Mouse (Mus musculus) kidney, adult 2 months (tissue): ENCODE results near the gene Stat2. TPM values are rescaled to one million over a fixed set of nuclear protein-coding genes. Genes with fewer than 3 reads are reported as not detected.
"Not testable (repeated sequence)": the region's sequence is repeated elsewhere in the genome, so short reads cannot be mapped to it uniquely, and the experiment has no call there.

Source experiments
- DNase-seq: peaks from one replicate; pipeline ENCODE4 v3.0.0; 2021
- H3K27ac ChIP-seq: fragments of 200-500 bp; 2 replicates; pipeline ENCODE4 v1.5.1; 2012; ENCODE audit warnings: low read depth, low read length, control low read depth, inconsistent platforms; ENCODE audit not compliant: insufficient read depth
- H3K27me3 ChIP-seq: fragments of 200-500 bp; replicated peaks from 2 replicates; pipeline ENCODE4 v1.6.1; 2012; ENCODE audit warnings: mild to moderate bottlenecking, moderate library complexity, low read length, inconsistent platforms; ENCODE audit not compliant: control insufficient read depth, insufficient read depth
- H3K36me3 ChIP-seq: fragments of 200-500 bp; 2 replicates; pipeline ENCODE4 v1.6.1; 2012; ENCODE audit warnings: mild to moderate bottlenecking, moderate library complexity, low read length, inconsistent platforms; ENCODE audit not compliant: control insufficient read depth, insufficient read depth
- H3K4me1 ChIP-seq: fragments of 200-500 bp; 2 replicates; pipeline ENCODE4 v1.6.1; 2011; ENCODE audit warnings: low read length; ENCODE audit not compliant: control insufficient read depth, insufficient read depth
- H3K4me3 ChIP-seq: fragments of 200-500 bp; 2 replicates; pipeline ENCODE4 v1.5.1; 2011; ENCODE audit warnings: mild to moderate bottlenecking, low read depth, low read length, control low read depth; ENCODE audit not compliant: insufficient read depth
- CTCF ChIP-seq: fragments of 200-500 bp; conservative IDR thresholded peaks from 2 replicates; pipeline ENCODE4 v1.5.1; 2011; ENCODE audit warnings: low read depth, mild to moderate bottlenecking, control low read depth, low read length, moderate library complexity, mixed read lengths; ENCODE audit not compliant: insufficient read depth, insufficient read length
- POLR2A ChIP-seq: fragments of 200-500 bp; IDR thresholded peaks from one replicate; pipeline ENCODE4 v1.6.1; 2011; ENCODE audit warnings: low read depth, low read length, control low read depth
- WGBS: fragments of 180-500 bp; shearing (Covaris S2); methylation state at CpG from one replicate; pipeline ENCODE4 v1.1.7; 2018; 5-methylcytosine and 5-hydroxymethylcytosine counted together
- polyA plus RNA-seq: library from polyadenylated mRNA; depleted of rRNA; stranded (reverse); fragments of >200 nt; gene quantifications from 2 replicates; pipeline ENCODE4 v1.2.3, GENCODE M21; 2012

Stat2 gene
- polyA plus RNA-seq, 1 experiment: 18.6 TPM

DNA sequence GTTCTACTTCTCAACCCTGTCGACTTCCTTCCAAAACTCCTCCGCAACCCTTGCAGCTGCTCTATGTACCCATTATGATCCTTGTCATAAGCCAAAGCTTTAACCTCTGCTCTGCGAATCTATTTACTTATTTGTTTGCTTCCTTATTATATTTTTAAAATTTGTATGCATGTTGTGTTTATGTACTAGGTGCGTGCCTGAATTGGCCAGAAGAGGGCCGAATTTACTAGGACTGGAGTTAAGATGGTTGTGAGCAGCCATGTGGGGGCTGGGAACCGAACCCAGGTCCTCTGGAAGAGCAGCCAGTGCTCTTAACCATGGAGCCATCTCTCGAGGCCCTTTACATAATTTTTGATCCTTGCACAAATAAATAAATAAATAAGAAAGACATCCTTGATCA lies 507 bp downstream of the Stat2 start:
- Histone ChIP-seq H3K4me3 (peak overlapping the region; percentile 84), H3K36me3 (no peaks in the 10 kb centered on the region), H3K4me1 (peaks cover 3% of the 10 kb centered on the region; the same call in 1 of the 2 replicates), H3K27ac (peak overlapping the region; percentile 77), H3K27me3 (no peaks in the 10 kb centered on the region)
- TF ChIP-seq POLR2A (no peak), CTCF (no peak)
- WGBS: 35% methylated on average over 7 of the region's 7 CpGs
- no peak for DNase-seq

DNA sequence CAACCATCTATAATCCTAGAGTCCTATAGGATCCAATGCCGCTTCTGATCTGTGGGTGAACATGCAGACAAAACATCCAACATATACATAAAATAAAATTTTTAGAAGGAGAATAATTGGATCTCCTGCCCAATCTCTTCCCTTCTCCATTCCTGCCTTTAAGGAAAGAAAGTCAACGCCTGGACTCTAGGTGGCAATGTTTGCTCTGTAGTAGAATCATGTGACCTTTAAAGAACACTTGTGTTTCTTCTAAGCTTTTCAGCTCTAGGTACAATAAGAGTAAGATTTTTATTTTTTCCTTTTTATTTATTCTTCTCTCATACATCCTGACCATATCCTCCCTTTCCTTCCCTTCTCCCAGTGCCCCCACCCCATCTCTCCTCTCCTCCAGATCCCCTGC lies 1.5 kb downstream of the Stat2 start:
- no peak for TF ChIP-seq POLR2A
- no peak for TF ChIP-seq CTCF
- H3K4me3 ChIP-seq: no peak overlapping the region
- DNase-seq: peak; percentile 39
- H3K27ac ChIP-seq: no peak overlapping the region
- no peaks in the 10 kb centered on the region for H3K36me3 ChIP-seq
- no peaks in the 10 kb centered on the region for H3K27me3 ChIP-seq
- H3K4me1 ChIP-seq: peaks cover 3% of the 10 kb centered on the region; the same call in 1 of the 2 replicates
- 54% methylated on average over 2 of the region's 2 CpGs for WGBS

DNA sequence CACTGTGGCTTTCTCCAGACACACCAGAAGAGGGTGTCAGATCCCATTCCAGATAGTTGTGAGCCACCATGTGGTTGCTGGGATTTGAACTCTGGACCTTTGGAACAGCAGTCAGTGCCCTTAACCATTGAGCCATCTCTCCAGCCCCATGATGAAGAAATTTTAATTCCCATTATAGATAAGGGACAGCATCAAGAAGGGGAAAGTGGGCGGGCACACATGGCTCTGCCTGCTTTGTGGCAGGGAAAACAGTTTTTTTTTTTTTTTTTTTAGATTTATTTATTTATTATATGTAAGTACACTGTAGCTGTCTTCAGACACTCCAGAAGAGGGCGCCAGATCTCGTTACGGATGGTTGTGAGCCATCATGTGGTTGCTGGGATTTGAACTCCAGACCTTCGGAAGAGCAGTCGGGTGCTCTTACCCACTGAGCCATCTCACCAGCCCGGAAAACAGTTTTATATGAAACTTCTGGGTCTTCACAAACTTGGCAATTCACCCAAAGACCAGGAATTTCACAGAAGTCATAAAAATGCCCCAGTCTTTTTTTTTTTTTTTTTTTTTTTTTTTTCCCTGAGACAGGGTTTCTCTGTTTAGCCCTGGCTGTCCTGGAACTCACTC lies 2.6 kb downstream of the Stat2 start:
- not testable (repeated sequence) for H3K36me3 ChIP-seq, H3K4me3 ChIP-seq, H3K4me1 ChIP-seq, DNase-seq, H3K27ac ChIP-seq, H3K27me3 ChIP-seq
- 89% methylated on average over 7 of the region's 7 CpGs for WGBS

DNA sequence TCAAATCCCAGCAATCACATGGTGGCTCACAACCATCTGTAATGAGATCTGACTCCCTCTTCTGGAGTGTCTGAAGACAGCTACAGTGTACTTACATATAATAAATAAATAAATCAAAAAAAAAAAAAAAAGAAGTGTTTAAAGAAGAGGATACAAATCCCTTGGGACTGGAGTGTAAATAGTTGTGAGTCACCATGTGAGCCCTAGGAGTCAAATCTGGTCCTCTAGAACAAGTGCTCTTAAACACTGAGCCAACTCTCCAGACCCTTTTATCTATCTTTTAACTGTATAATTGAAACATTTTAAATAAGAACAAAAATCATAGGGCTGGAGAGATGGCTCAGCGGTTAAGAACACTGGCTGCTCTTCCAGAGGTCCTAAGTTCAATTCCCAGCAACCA lies 5.0 kb downstream of the Stat2 start:
- H3K4me3 ChIP-seq: not testable (repeated sequence)

DNA sequence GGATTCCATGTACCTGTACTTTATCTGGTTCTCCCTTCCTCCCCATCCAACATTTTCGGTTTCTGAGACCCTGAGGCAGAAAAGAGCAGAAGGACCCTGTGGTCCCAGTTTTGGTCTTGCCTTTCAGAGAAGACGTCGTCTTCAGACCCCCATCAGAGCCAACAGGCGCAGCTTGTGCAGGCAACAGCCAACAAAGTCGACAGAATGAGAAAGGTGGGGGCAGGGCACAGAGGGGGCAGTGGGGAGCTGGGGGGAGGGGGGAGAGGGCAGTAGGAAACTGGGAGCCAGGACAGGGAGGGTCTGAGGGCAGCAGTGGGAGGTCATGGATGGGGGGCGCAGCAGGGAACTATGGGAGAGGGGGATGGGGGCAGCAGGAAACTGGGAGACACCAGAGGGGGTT lies 7.8 kb downstream of the Stat2 start:
- 72% methylated on average over 6 of the region's 6 CpGs for whole genome bisulfite sequencing
- peaks cover 1% of the 10 kb centered on the region for H3K36me3 ChIP-seq
- no peak for DNase-seq

More for the DNA sequence above, 5.0 kb downstream of the Stat2 start:
- WGBS: 83% methylated on average over 1 of the region's 1 CpGs
- H3K27ac ChIP-seq, H3K27me3 ChIP-seq, DNase-seq, H3K4me1 ChIP-seq, H3K36me3 ChIP-seq: not testable (repeated sequence)

DNA sequence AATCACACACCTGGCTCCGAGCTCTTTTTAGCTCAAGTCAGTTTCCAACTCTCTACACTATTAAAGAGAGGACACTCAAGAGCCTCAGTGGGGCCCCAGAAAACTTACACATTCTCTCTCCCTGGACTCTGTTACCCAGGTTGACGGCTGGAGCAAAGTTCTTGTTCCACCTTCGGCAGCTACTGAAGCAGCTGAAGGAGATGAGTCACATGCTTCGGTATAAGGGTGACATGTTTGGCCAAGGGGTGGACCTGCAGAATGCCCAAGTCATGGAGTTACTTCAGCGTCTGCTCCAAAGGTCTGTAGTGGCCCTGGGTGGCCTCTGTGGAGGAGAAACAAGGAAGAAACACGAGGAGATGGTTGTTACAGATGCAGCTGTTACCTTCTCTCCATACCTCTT lies 10.6 kb downstream of the Stat2 start:
- no peak for TF ChIP-seq CTCF
- TF ChIP-seq POLR2A: no peak
- 61% methylated on average over 6 of the region's 6 CpGs for WGBS
- no peaks in the 10 kb centered on the region for H3K27me3 ChIP-seq
- peaks cover 3% of the 10 kb centered on the region for H3K4me1 ChIP-seq
- H3K36me3 ChIP-seq: peaks cover 1% of the 10 kb centered on the region
- no peak overlapping the region for H3K4me3 ChIP-seq
- no peak overlapping the region for H3K27ac ChIP-seq
- DNase-seq: peak; percentile 66

More for the DNA sequence above, 7.8 kb downstream of the Stat2 start:
- no peak for TF ChIP-seq POLR2A
- no peak for TF ChIP-seq CTCF
- Histone ChIP-seq H3K4me1 (peaks cover 2% of the 10 kb centered on the region), H3K27me3 (no peaks in the 10 kb centered on the region), H3K27ac (no peak overlapping the region), H3K4me3 (no peak overlapping the region)

DNA sequence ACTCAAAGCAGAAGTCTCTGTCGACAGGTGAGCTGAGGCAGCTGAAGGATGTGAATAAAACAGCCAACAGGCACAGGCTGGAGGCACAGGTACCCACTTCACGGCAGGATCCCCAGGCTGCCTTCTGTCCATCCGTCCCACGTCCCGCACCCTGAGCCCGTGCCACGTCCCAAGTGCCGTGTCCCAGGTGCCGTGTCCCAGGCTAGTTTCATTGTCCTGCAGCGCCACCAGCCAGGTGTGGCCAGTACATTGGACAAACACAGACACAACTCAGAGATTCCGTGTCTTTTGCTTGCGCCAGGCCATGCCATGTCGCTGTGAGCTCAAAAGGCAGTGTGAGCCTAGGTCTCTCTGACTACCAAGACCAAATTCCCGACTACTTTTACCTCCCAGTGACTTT lies 11.3 kb downstream of the Stat2 start:
- H3K27me3 ChIP-seq: no peaks in the 10 kb centered on the region
- WGBS: 92% methylated on average over 14 of the region's 14 CpGs
- DNase-seq: no peak
- peaks cover 1% of the 10 kb centered on the region for H3K36me3 ChIP-seq
- no peak overlapping the region for H3K4me3 ChIP-seq
- no peak overlapping the region for H3K27ac ChIP-seq
- no peak for TF ChIP-seq POLR2A
- no peak for TF ChIP-seq CTCF
- H3K4me1 ChIP-seq: peaks cover 3% of the 10 kb centered on the region
